Mouse (Mus musculus) forebrain, embryonic 11.5 days (tissue): ENCODE measurements around the gene Cbr4. TPM values are rescaled to one million over a fixed set of nuclear protein-coding genes. Genes with fewer than 3 reads are reported as not detected.

Experiments used
- ATAC-seq: fragments of 200-750 bp; cut with Nextera tagmentation; replicated peaks from 2 replicates; pipeline ENCODE4 v1.8.0; 2017; ENCODE audit warnings: moderate TSS enrichment; ENCODE audit not compliant: low FRiP score
- DNase-seq: peaks from one replicate; pipeline ENCODE4 v3.0.0-alpha.2; 2017; ENCODE audit warnings: low spot score
- H3K27ac ChIP-seq: fragments of 300-500 bp; sonication (generic); 2 replicates; pipeline ENCODE4 v1.5.1; 2014; ENCODE audit warnings: low read depth, low read length
- H3K27me3 ChIP-seq: fragments of 300-500 bp; sonication (generic); 2 replicates; pipeline ENCODE4 v1.6.1; 2014; ENCODE audit warnings: mild to moderate bottlenecking, low read length, mixed read lengths; ENCODE audit not compliant: control insufficient read depth, insufficient read depth
- H3K36me3 ChIP-seq: fragments of 300-500 bp; sonication (generic); 2 replicates; pipeline ENCODE4 v1.6.1; 2014; ENCODE audit warnings: mild to moderate bottlenecking, low read length, moderate library complexity, mixed read lengths; ENCODE audit not compliant: control insufficient read depth, insufficient read depth
- H3K4me1 ChIP-seq: fragments of 300-500 bp; sonication (generic); replicated peaks from 2 replicates; pipeline ENCODE4 v1.6.1; 2014; ENCODE audit warnings: low read length, mixed read lengths; ENCODE audit not compliant: control insufficient read depth, insufficient read depth
- H3K4me2 ChIP-seq: fragments of 300-500 bp; sonication (generic); 2 replicates; pipeline ENCODE4 v1.6.1; 2014; ENCODE audit warnings: low read depth, mild to moderate bottlenecking, low read length, moderate library complexity, mixed read lengths; ENCODE audit not compliant: severe bottlenecking
- H3K4me3 ChIP-seq: fragments of 300-500 bp; sonication (generic); 2 replicates; pipeline ENCODE4 v1.5.1; 2014; ENCODE audit warnings: low read depth, low read length
- H3K9ac ChIP-seq: fragments of 300-500 bp; sonication (generic); 2 replicates; pipeline ENCODE4 v1.6.1; 2014; ENCODE audit warnings: low read length
- H3K9me3 ChIP-seq: fragments of 300-500 bp; sonication (generic); 2 replicates; pipeline ENCODE4 v1.6.1; 2016; ENCODE audit warnings: low read length, mixed read lengths; ENCODE audit not compliant: control insufficient read depth
- WGBS: fragments of 180-500 bp; shearing (Covaris S2); extraction: QIAGEN DNeasy Blood & Tissue Kit; methylation state at CpG from one replicate; pipeline ENCODE4 v1.1.7; 2014; 5-methylcytosine and 5-hydroxymethylcytosine counted together
- polyA plus RNA-seq: library from polyadenylated mRNA; unstranded; fragments of >200 nt; fragmentation: Nextera tagmentation; extraction: Ambion mirVana; gene quantifications from 2 replicates; pipeline ENCODE4 v1.2.1, GENCODE M21; 2014

The Cbr4 gene
- 27.9 and 31.0 TPM in 2 replicates for polyA plus RNA-seq

DNA sequence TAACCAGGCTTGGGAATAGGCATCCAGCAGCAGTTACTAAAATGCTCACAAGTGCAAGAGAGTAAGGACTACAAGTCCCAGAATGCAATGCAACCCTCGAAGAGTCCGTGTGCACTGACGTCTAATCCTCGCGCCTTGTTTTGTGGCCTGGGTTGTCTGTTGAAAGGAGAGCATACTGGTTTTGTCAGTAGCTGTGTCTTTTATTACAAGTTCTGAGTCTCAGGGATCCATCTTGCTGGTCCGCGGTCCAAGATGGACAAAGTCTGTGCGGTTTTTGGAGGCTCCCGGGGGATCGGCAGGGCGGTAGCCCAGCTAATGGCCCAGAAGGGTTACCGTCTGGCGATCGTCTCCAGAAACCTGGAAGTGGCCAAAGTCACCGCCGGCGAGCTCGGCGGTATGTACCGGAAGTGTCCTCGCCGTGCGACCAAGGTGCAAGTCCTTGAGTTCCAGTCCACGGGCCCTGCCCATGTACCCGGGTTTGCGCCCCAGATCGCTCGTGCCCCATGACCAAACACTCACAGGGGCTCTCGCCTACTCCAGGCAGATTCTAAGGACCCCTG is at the start of gene Cbr4:
Gene Cbr4 (plus strand): TSS at position 138 of the 560 bp plus-strand sequence.
- Histone ChIP-seq H3K9me3 (no peaks in the 10 kb centered on the region), H3K27me3 (no peaks in the 10 kb centered on the region), H3K4me2 (peak within 1 kb of the TSS; percentile 65), H3K4me1 (no peaks in the 10 kb centered on the region), H3K27ac (peak within 1 kb of the TSS; percentile 32; the same call in 1 of the 2 replicates), H3K4me3 (peak within 1 kb of the TSS; percentile 54), H3K36me3 (no peaks in the 10 kb centered on the region), H3K9ac (peak within 1 kb of the TSS; percentile 72)
- peak; percentile 96 for ATAC-seq
- DNase-seq = peak; percentile 87
- WGBS = 4% methylated on average over 29 of the region's 29 CpGs

DNA sequence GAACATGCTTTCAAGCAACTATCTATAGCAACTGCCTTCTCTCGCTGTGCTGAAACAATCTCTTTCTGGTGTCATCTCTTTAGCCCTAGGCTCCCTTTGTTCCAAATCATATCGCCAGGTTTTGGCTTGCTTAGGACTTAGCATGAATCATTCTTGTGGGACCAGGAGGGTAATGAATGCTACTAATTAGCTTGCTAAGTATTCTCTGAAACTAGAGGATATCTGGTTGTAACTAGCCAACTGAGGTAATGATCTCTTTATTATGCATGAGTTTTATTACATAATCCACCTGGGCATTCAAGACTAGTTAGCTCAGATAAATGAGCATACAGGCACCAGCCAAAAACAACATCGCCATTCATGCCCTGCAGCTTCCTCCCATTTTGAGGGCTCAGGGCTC is 44.5 kb upstream of the Cbr4 start:
- Histone ChIP-seq H3K27ac (no peak overlapping the region), H3K4me3 (no peak overlapping the region), H3K4me1 (0 out of 2 replicates have a peak, but pooled peaks cover 2% of the 10 kb centered on the region), H3K9me3 (no peaks in the 10 kb centered on the region; the same call in 1 of the 2 replicates), H3K4me2 (no peak overlapping the region), H3K9ac (no peak overlapping the region), H3K36me3 (no peaks in the 10 kb centered on the region), H3K27me3 (no peaks in the 10 kb centered on the region)
- DNase-seq (no peak), ATAC-seq (no peak)
- 83% methylated on average over 3 of the region's 3 CpGs for WGBS

DNA sequence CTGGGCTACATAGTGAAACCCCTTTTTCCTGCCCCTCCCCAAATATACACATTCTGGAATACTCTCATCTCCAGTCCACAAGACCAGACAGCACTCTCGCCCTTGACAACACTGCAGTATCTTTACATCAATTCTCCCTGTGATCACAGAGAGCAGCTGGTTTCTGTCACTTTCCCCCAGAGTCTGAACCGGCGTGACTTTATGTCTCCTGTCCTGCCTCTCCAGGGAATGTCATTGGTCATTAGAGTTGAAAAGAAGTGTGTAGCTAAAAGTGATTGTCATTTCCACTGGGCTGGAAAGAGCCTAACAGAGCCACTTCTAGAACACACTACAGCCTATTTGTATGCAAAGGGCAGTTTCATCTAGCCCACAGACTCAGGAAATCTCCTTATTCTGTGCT is 43.2 kb upstream of the Cbr4 start:
- Histone ChIP-seq H3K27me3 (no peaks in the 10 kb centered on the region), H3K27ac (no peak overlapping the region), H3K9ac (no peak overlapping the region), H3K4me1 (0 out of 2 replicates have a peak, but pooled peaks cover 2% of the 10 kb centered on the region), H3K4me3 (no peak overlapping the region), H3K9me3 (no peaks in the 10 kb centered on the region), H3K4me2 (no peak overlapping the region), H3K36me3 (no peaks in the 10 kb centered on the region)
- no peak for DNase-seq
- no peak for ATAC-seq
- WGBS = 53% methylated on average over 3 of the region's 3 CpGs

DNA sequence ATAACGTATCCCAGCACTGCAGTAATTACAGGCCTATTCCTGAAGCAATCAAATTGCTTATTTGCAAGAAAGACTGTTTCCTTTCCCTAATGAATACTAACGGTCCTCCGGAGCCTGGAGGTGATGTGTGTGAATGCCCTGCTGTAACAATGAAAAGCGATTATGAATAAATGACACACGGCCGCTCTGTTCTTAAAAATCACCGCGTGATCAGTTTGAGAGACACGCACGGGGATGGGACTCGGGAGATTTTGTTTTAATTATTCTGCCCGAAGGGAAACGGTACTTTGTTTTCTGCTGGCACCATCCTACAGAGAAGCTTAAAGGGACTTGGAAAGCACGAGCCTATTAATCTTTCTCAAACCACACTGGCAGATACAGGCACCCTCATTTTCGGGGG is 41.2 kb upstream of the Cbr4 start:
- Histone ChIP-seq H3K27ac (no peak overlapping the region), H3K36me3 (no peaks in the 10 kb centered on the region), H3K4me3 (no peak overlapping the region), H3K27me3 (no peaks in the 10 kb centered on the region), H3K4me2 (peak overlapping the region; percentile 34), H3K9ac (0 out of 2 replicates have a peak overlapping the region, but pooled peaks have one; percentile 13), H3K9me3 (no peaks in the 10 kb centered on the region), H3K4me1 (0 out of 2 replicates have a peak, but pooled peaks cover 2% of the 10 kb centered on the region)
- no peak for DNase-seq
- 32% methylated on average over 15 of the region's 15 CpGs for WGBS
- ATAC-seq = peak; percentile 40; the same call in 1 of the 2 replicates

DNA sequence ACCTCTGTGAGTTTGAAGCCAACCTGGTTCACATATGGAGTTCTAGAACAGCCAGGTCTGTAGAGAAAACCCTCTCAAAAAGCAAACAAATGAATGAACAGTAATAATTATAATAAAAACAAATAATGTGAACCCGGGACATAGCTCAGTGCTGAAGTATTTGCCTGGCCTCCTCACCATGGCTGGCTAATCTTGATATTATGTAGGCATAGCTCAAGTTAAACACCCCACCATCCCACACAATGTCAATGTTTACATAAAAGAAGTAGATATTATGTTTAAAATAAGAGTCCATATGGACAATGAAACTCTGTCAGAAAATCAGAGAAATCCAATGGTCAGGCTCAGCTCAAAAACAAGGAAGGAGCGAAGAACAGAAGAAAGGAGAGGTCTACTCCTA is 39.4 kb upstream of the Cbr4 start:
- no peaks in the 10 kb centered on the region for H3K9me3 ChIP-seq
- H3K27ac ChIP-seq = no peak overlapping the region
- no peak for ATAC-seq
- no peak overlapping the region for H3K4me3 ChIP-seq
- no peaks in the 10 kb centered on the region for H3K27me3 ChIP-seq
- no peak overlapping the region for H3K9ac ChIP-seq
- H3K4me1 ChIP-seq = 0 out of 2 replicates have a peak, but pooled peaks cover 2% of the 10 kb centered on the region
- H3K36me3 ChIP-seq = no peaks in the 10 kb centered on the region
- no peak for DNase-seq
- no peak overlapping the region for H3K4me2 ChIP-seq
- 77% methylated on average over 2 of the region's 2 CpGs for WGBS

DNA sequence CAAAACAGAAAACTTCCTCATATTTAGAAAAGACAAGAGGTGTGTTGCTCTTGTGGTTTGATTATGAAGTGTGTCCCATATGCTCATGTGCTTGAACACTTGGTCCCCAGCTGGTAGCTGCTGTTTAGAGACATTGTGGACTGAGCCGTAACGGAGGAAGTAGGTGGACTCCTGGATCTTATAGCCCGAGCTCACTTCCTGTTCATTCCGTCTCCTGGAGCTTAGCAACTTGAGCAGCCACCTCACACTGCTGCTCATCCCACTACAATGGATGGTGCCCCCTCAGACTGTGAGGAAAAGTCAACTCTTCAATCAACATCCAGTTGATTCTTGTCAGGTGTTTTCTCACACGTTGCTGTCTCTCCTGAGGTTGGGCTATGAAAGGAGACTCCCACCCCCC is 38.7 kb upstream of the Cbr4 start:
- no peak overlapping the region for H3K4me3 ChIP-seq
- no peaks in the 10 kb centered on the region for H3K27me3 ChIP-seq
- H3K4me1 ChIP-seq = 0 out of 2 replicates have a peak, but pooled peaks cover 2% of the 10 kb centered on the region
- DNase-seq (no peak), ATAC-seq (no peak)
- no peaks in the 10 kb centered on the region for H3K36me3 ChIP-seq
- H3K9me3 ChIP-seq = no peaks in the 10 kb centered on the region
- 86% methylated on average over 5 of the region's 5 CpGs for WGBS
- no peak overlapping the region for H3K4me2 ChIP-seq
- H3K9ac ChIP-seq = no peak overlapping the region
- no peak overlapping the region for H3K27ac ChIP-seq

DNA sequence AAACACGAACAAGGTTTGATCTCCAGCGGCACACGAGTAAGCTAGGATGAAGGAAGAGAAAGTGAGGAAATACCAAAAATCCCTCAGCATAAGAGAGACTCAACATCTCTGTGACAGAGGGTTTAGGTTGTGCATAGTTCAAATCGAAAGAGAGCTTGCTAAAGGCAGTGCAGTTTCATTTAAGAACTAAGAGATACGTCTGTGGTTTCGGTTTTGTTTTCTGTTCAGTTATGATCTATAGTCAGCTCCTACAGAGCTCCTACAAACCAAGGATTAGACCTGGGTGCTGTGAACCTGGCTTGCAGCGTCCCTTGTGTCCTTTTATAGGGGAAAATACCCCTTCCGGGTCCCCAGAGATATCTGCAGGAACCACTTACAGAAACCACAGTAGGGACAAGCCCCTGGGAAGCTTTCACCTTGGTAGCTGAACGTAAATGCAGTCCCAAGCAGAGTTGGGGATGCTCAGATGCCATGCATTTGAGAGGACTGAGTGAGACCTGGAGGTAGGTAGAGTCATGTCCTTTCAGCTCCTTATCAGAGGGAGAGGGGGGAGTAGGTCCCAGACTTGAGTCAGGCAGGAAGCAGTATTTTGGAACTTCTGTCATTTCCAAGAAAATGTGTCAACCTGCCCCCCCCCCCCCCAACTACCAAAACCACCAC is 36.5 kb upstream of the Cbr4 start:
- Histone ChIP-seq H3K36me3 (no peaks in the 10 kb centered on the region), H3K9me3 (no peaks in the 10 kb centered on the region), H3K4me2 (no peak overlapping the region), H3K27ac (no peak overlapping the region), H3K9ac (no peak overlapping the region), H3K4me3 (no peak overlapping the region), H3K4me1 (0 out of 2 replicates have a peak, but pooled peaks cover 2% of the 10 kb centered on the region), H3K27me3 (no peaks in the 10 kb centered on the region)
- ATAC-seq (no peak), DNase-seq (no peak)
- 90% methylated on average over 9 of the region's 9 CpGs for WGBS

DNA sequence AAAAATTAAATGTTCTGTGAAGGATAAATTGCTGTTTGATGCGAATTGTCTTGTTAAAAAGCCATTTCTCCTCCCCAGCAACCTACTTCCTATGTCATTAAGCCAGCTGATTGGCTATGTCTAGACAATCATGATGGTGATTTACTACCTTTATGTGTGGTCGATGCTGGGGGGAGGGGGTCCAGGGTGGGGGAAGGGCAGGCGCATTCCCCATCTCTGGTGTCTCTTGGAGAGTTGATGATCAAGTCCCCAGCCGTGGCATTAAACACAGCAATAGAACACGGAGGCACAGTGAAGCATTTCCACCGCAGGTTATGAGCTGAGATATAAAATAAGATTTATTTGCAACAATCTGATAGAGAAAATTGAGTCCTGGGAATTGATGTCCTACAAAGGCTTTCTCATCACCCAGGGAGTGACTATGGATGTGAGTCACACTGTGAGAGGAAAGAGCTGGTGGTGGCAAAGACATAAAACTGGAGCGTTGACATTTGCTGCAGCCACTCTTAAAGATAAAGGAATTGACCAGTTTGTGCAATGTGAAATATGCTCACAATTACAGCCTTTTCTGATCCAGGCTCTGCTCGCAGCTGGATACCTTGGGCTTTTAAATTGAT is 35.7 kb upstream of the Cbr4 start:
- no peak overlapping the region for H3K27ac ChIP-seq
- H3K9ac ChIP-seq = no peak overlapping the region
- no peak overlapping the region for H3K4me3 ChIP-seq
- 0 out of 2 replicates have a peak, but pooled peaks cover 2% of the 10 kb centered on the region for H3K4me1 ChIP-seq
- no peaks in the 10 kb centered on the region for H3K9me3 ChIP-seq
- WGBS = 91% methylated on average over 8 of the region's 8 CpGs
- ATAC-seq (no peak), DNase-seq (no peak)
- no peak overlapping the region for H3K4me2 ChIP-seq
- H3K36me3 ChIP-seq = no peaks in the 10 kb centered on the region
- H3K27me3 ChIP-seq = no peaks in the 10 kb centered on the region
